Mouse (Mus musculus) intestine, embryonic 14.5 days (tissue): Measurements from ENCODE around the gene Slc2a5. TPM values are rescaled to one million over a fixed set of nuclear protein-coding genes. Genes with fewer than 3 reads are reported as not detected.
A peak's percentile ranks its signal among the peaks of the same experiment; 100 is the strongest.

Experiments
- ATAC-seq: fragments of 200-750 bp; cut with Nextera tagmentation; replicated peaks from 2 replicates; pipeline ENCODE4 v1.8.0; 2017; ENCODE audit warnings: low read depth, moderate number of reproducible peaks, moderate TSS enrichment, moderate library complexity; ENCODE audit not compliant: low FRiP score, low TSS enrichment
- DNase-seq: peaks from one replicate; pipeline ENCODE4 v3.0.0-alpha.2; 2018; ENCODE audit warnings: low spot score
- H3K27ac ChIP-seq: fragments of 300-500 bp; sonication (generic); 2 replicates; pipeline ENCODE4 v1.5.1; 2014; ENCODE audit warnings: low read depth, mild to moderate bottlenecking, control low read depth
- H3K27me3 ChIP-seq: fragments of 300-500 bp; sonication (generic); replicated peaks from 2 replicates; pipeline ENCODE4 v1.6.1; 2014; ENCODE audit warnings: low read length, control low read depth; ENCODE audit not compliant: control insufficient read depth, insufficient read depth
- H3K36me3 ChIP-seq: fragments of 300-500 bp; sonication (generic); 2 replicates; pipeline ENCODE4 v1.6.1; 2014; ENCODE audit warnings: low read length, control low read depth; ENCODE audit not compliant: control insufficient read depth, insufficient read depth
- H3K4me1 ChIP-seq: fragments of 300-500 bp; sonication (generic); replicated peaks from 2 replicates; pipeline ENCODE4 v1.6.1; 2014; ENCODE audit warnings: low read length, control low read depth, mixed read lengths; ENCODE audit not compliant: control insufficient read depth, insufficient read depth
- H3K4me2 ChIP-seq: fragments of 300-500 bp; sonication (generic); 2 replicates; pipeline ENCODE4 v1.6.1; 2014; ENCODE audit warnings: low read length
- H3K4me3 ChIP-seq: fragments of 300-500 bp; sonication (generic); 2 replicates; pipeline ENCODE4 v1.5.1; 2014; ENCODE audit warnings: low read depth, low read length, control low read depth, mixed read lengths
- H3K9ac ChIP-seq: fragments of 300-500 bp; sonication (generic); 2 replicates; pipeline ENCODE4 v1.6.1; 2014; ENCODE audit warnings: mild to moderate bottlenecking, low read length
- H3K9me3 ChIP-seq: fragments of 300-500 bp; sonication (generic); 2 replicates; pipeline ENCODE4 v1.6.1; 2016; ENCODE audit warnings: low read length, control low read depth; ENCODE audit not compliant: control insufficient read depth
- WGBS: fragments of 180-500 bp; shearing (Covaris S2); extraction: QIAGEN DNeasy Blood & Tissue Kit; methylation state at CpG from one replicate; pipeline ENCODE4 v1.1.7; 2014; 5-methylcytosine and 5-hydroxymethylcytosine counted together
- polyA plus RNA-seq: library from polyadenylated mRNA; unstranded; fragments of >200 nt; fragmentation: Nextera tagmentation; extraction: Ambion mirVana; gene quantifications from 2 replicates; pipeline ENCODE4 v1.2.1, GENCODE M21; 2014

The Slc2a5 gene
- polyA plus RNA-seq, 1 experiment from 2014 or later, result 1.9 TPM

DNA sequence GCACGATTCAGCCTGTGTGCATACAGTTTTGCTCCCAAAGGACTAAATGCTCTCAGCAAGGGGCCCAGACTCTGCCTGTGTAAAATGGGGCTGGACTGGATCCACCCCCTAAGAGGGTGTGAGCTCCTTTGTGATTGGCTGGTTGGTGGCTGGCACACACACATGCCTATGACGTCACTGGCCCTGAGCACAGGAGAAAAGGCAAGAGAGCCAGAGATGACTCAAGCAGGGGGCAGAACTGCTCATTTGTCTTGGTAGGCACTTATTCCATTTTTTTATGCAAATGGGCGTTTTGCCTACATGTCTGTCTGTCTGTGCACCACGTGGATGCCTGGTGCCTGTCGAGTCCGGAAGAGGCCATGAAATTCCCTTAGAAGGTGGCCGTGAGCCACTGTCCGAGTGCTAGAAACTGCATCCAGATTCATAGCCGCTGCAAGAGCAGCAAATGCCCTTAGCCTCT is 19.0 kb downstream of the Slc2a5 start:
- no peaks in the 10 kb centered on the region for H3K9me3 ChIP-seq

DNA sequence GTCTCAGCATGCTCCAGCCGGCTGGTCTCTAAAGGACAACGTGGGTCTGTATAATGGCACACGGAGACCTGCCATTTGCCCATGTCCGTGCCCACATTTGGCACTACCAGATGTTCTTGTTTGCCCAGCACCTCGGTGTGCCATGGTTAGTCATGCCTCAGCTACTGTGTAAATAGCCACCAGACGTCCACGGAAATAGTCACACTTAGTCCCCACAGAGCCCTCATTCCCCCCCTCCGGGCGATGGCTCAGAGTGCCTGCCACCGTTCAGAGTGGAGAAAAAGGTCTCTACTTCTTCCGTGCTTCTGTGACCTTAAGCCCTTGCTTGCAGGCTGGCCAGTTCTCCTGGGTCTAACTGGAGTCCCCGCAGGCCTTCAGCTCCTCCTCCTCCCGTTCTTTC is 20.0 kb downstream of the Slc2a5 start:
- DNase-seq, result no peak
- Histone ChIP-seq H3K27me3 (no peaks in the 10 kb centered on the region), H3K4me3 (no peak overlapping the region), H3K4me1 (0 out of 2 replicates have a peak, but pooled peaks cover 5% of the 10 kb centered on the region), H3K9ac (no peak overlapping the region), H3K36me3 (no peaks in the 10 kb centered on the region), H3K4me2 (no peak overlapping the region), H3K27ac (no peak overlapping the region), H3K9me3 (no peaks in the 10 kb centered on the region)
- no peak for ATAC-seq
- 72% methylated on average over 13 of the region's 13 CpGs for WGBS

More for the DNA sequence above, 19.0 kb downstream of the Slc2a5 start:
- Histone ChIP-seq H3K4me2 (peak overlapping the region; percentile 40), H3K4me3 (no peak overlapping the region), H3K27ac (no peak overlapping the region), H3K9ac (no peak overlapping the region), H3K36me3 (no peaks in the 10 kb centered on the region), H3K4me1 (0 out of 2 replicates have a peak, but pooled peaks cover 5% of the 10 kb centered on the region), H3K27me3 (no peaks in the 10 kb centered on the region)
- ATAC-seq (peak; percentile 81), DNase-seq (peak; percentile 77)
- WGBS, result 22% methylated on average over 9 of the region's 9 CpGs

DNA sequence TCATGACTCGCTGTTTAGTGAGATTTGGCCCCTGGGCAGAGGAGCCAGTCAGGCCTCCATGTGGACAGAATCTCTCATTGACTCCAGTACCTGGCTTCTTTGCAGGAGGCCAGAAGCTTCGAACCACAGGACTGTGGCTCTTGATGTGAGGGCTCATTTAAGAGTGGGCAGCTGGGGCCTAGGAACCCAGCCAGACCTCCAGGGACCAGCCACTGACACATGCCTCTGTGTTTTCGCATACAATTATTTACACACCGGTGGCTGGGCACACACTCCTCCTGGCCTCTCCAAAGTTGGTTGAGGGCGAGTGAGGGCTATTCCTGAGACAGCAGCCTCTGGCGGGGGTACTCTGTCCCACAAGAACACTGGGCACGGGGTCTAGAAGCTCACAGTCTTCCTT is 21.3 kb downstream of the Slc2a5 start:
- H3K9ac ChIP-seq, result no peak overlapping the region

DNA sequence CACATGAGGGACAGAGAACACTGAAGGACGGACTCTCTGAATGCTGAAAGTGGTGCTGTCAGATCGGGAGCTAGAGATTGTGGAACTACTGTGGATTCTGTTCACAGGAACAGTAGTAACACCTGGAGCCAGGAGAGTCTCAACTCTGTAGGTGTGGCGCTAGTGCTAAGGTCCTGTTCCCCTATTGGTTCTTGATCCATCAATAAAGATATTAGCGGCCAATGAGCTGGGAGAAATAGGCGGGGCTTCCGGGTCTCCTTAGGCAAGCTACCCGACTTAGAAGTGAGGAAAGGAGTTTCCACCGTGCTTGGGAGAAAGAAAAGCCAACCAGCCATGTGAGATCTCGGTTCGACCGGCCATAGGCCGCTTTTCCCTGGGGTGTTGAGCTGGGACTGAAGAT is 25.2 kb downstream of the Slc2a5 start:
- peaks cover 4% of the 10 kb centered on the region; the same call in 1 of the 2 replicates for H3K9me3 ChIP-seq
- H3K27ac ChIP-seq, result no peak overlapping the region
- no peak for DNase-seq
- no peaks in the 10 kb centered on the region for H3K27me3 ChIP-seq
- no peak overlapping the region for H3K9ac ChIP-seq
- no peaks in the 10 kb centered on the region for H3K36me3 ChIP-seq
- WGBS, result 29% methylated on average over 12 of the region's 12 CpGs
- no peak overlapping the region for H3K4me3 ChIP-seq
- H3K4me2 ChIP-seq, result no peak overlapping the region
- no peaks in the 10 kb centered on the region for H3K4me1 ChIP-seq
- no peak for ATAC-seq

More for the DNA sequence above, 21.3 kb downstream of the Slc2a5 start:
- Histone ChIP-seq H3K27ac (no peak overlapping the region), H3K27me3 (no peaks in the 10 kb centered on the region), H3K36me3 (no peaks in the 10 kb centered on the region), H3K9me3 (no peaks in the 10 kb centered on the region), H3K4me1 (0 out of 2 replicates have a peak, but pooled peaks cover 5% of the 10 kb centered on the region), H3K4me3 (no peak overlapping the region), H3K4me2 (no peak overlapping the region)
- 73% methylated on average over 7 of the region's 7 CpGs for WGBS
- ATAC-seq, result no peak
- DNase-seq, result no peak

GRCm38 (mm10) chr4:150146286-150146685 is 27.2 kb downstream of the Slc2a5 start:
- 71% methylated on average over 4 of the region's 4 CpGs for whole genome bisulfite sequencing
- no peak for ATAC-seq
- DNase-seq, result no peak
- H3K27me3 ChIP-seq, result no peaks in the 10 kb centered on the region
- H3K4me1 ChIP-seq, result no peaks in the 10 kb centered on the region
- peaks cover 4% of the 10 kb centered on the region; the same call in 1 of the 2 replicates for H3K9me3 ChIP-seq
- no peak overlapping the region for H3K4me3 ChIP-seq
- no peak overlapping the region for H3K4me2 ChIP-seq
- H3K27ac ChIP-seq, result no peak overlapping the region
- no peaks in the 10 kb centered on the region for H3K36me3 ChIP-seq
- H3K9ac ChIP-seq, result no peak overlapping the region

DNA sequence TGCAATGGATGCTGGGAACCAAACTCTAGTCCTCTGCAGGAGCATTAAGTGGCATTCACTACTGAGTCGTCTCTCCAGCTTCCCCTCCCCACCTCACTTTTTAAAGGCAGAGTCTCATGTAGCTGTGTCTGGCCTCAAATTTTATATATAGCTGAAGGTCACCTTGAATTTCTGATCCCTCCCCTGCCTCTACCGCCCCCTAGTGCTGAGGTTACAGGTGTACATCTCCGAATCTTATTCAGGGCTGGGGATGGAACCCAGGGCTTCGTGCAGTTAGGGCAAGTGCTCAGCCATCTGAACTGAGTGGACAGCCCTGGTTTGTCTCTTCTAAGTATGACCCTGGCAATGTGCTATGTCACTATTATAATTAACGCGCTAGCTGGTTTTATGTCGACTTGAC is 32.0 kb downstream of the Slc2a5 start:
- Histone ChIP-seq H3K4me2 (no peak overlapping the region), H3K9me3 (peaks cover 4% of the 10 kb centered on the region; the same call in 1 of the 2 replicates), H3K27ac (no peak overlapping the region), H3K36me3 (no peaks in the 10 kb centered on the region), H3K9ac (no peak overlapping the region), H3K4me3 (no peak overlapping the region), H3K4me1 (no peaks in the 10 kb centered on the region), H3K27me3 (no peaks in the 10 kb centered on the region)
- WGBS, result 79% methylated on average over 7 of the region's 7 CpGs
- ATAC-seq (no peak), DNase-seq (no peak)

DNA sequence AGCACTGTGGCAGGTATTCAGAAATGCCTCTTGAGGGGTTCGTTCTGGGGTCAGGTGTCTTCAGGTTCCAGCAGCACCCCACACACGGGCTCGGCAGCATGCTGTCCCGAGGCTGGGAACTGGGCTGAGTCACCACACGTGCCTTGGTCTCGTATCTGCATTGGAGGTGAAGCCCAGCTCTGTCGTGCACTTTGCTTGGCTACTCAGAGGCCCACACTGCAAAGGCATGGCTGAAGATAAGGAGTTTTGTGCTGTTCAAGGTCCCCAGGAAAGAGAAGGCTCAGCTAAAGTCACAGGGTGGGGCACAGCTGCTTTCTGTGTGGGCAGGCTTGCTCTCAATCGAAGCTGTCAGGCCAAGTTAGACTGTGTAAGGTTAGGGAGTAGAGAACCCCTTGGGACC is 33.4 kb downstream of the Slc2a5 start:
- Histone ChIP-seq H3K27me3 (no peaks in the 10 kb centered on the region), H3K4me2 (no peak overlapping the region), H3K9ac (no peak overlapping the region), H3K4me3 (no peak overlapping the region), H3K4me1 (no peaks in the 10 kb centered on the region), H3K36me3 (no peaks in the 10 kb centered on the region), H3K9me3 (peaks cover 4% of the 10 kb centered on the region; the same call in 1 of the 2 replicates), H3K27ac (no peak overlapping the region; the same call in 1 of the 2 replicates)
- DNase-seq (no peak), ATAC-seq (peak; percentile 82)
- 74% methylated on average over 8 of the region's 8 CpGs for WGBS

- Histone ChIP-seq H3K27ac (no peak overlapping the region), H3K4me2 (no peak overlapping the region), H3K36me3 (no peaks in the 10 kb centered on the region), H3K27me3 (no peaks in the 10 kb centered on the region), H3K9ac (no peak overlapping the region), H3K4me1 (no peaks in the 10 kb centered on the region), H3K4me3 (no peak overlapping the region), H3K9me3 (no peaks in the 10 kb centered on the region)
- WGBS, result 83% methylated on average over 4 of the region's 4 CpGs
- no peak for DNase-seq
- no peak for ATAC-seq
These were observed 36.2 kb downstream of the Slc2a5 start for GRCm38 (mm10) chr4:150155301-150155700.

DNA sequence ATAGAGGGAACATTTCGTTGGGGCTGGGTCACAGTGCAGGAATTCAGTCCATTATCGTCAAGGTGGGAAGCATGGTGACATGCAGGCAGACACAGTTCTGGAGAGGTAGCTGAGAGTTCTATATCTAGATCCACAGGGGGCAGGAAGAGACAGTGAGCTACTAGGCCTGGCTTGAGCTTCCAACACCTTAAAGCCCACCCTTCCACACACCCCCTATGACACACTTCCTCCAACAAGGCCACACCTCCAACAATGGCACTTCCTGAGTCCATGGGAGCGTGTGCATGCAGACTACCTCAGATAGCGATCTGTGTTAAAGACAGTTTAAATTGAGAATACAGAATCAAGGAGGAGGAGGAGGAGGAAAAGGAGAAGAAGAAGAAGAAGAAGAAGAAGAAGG is 36.6 kb downstream of the Slc2a5 start:
- Histone ChIP-seq H3K9me3 (no peaks in the 10 kb centered on the region), H3K36me3 (no peaks in the 10 kb centered on the region), H3K27ac (no peak overlapping the region), H3K9ac (no peak overlapping the region), H3K4me2 (no peak overlapping the region), H3K27me3 (no peaks in the 10 kb centered on the region), H3K4me3 (no peak overlapping the region), H3K4me1 (no peaks in the 10 kb centered on the region)
- ATAC-seq (no peak), DNase-seq (no peak)
- 84% methylated on average over 4 of the region's 4 CpGs for WGBS
